22 mouse cellular contexts compared by ENCODE assay signal in genomic region chr14:118685572-118685971, GRCm38 (mm10). TPM values are rescaled to one million over a fixed set of nuclear protein-coding genes. Genes with fewer than 3 reads are reported as not detected.
DNase-seq lines count a peak whose midpoint lies in the region; ATAC-seq and TF ChIP-seq lines count a peak whose summit lies in the region.
"Had no signal": no experiment of that assay in that cellular context is flagged by ENCODE, and none has a peak within 500 bp of the region (broad histone marks: within the 10 kb centered on the region; RNA-seq: fewer than 3 reads in every experiment).

No protein-coding gene starts in this region.

- H3K36me3 ChIP-seq in embryonic facial prominence, embryonic 13.5 days = no peaks in the 10 kb centered on the region
- H3K36me3 ChIP-seq in embryonic facial prominence, embryonic 10.5 days (replicated peaks) = no peaks in the 10 kb centered on the region
- peaks cover 11 to 24% of the 10 kb centered on the region in 2 experiments for H3K36me3 ChIP-seq in CH12.LX (replicated peaks in 1 of 2; ENCODE audit: control insufficient read depth in 1 of 2, insufficient read depth in 1 of 2, low read length in 1 of 2)
- H3K36me3 ChIP-seq in midbrain, embryonic 16.5 days (ENCODE audit: control insufficient read depth, insufficient read depth, low read length) = no peaks in the 10 kb centered on the region
- H3K36me3 ChIP-seq: forebrain, embryonic 15.5 days had no signal

- dilution Hi-C loops in CH12.LX (cut with MboI; ENCODE audit: extremely low pct_ligation_motif_present, extremely low pct_unique_long_range_greater_than_20kb, low sequenced_read_pairs) = no loop called here

- peaks cover 18% of the 10 kb centered on the region; the same call in 1 of the 2 replicates for H3K79me2 ChIP-seq in CH12.LX (replicated peaks; ENCODE audit: control insufficient read depth, extremely low read depth, insufficient read depth, poor library complexity, severe bottlenecking)

- peaks cover 54% of the 10 kb centered on the region for H3K4me1 ChIP-seq in embryonic facial prominence, embryonic 13.5 days
- peaks cover 42% of the 10 kb centered on the region for H3K4me1 ChIP-seq in embryonic facial prominence, embryonic 10.5 days
- peaks cover 44 to 82% of the 10 kb centered on the region in 2 experiments for H3K4me1 ChIP-seq in CH12.LX (ENCODE audit: control insufficient read depth in 1 of 2, insufficient read depth in 2 of 2)
- no peaks in the 10 kb centered on the region for H3K4me1 ChIP-seq in midbrain, embryonic 16.5 days (ENCODE audit: control insufficient read depth, insufficient read depth, low read length)
- H3K4me1 ChIP-seq: forebrain, embryonic 15.5 days had no signal

- DNase-seq in embryonic facial prominence, embryonic 10.5 days (ENCODE audit: low spot score) = no peak
- peak; percentile 84 for DNase-seq in CH12.LX (ENCODE audit: extremely low read depth)
- no peak for DNase-seq in adrenal gland, adult 2 months
- no peak for DNase-seq in adrenal gland, postnatal 4 days (ENCODE audit: low spot score in 2 of 2)
- DNase-seq: adrenal gland, adult 8-10 months; adrenal gland, postnatal 14 days; adrenal gland, postnatal 36 days; B cell, adult 2 months; cerebellum, adult 11 months; cerebellum, adult 18-20 months; cerebellum, adult 8-10 months; cerebellum, adult 9-11 months; cerebellum, postnatal 14 days; cerebellum, postnatal 36 days; forebrain, postnatal 0 days had no signal

- no peak overlapping the region for H3K4me2 ChIP-seq in embryonic facial prominence, embryonic 13.5 days
- H3K4me2 ChIP-seq in CH12.LX (ENCODE audit: insufficient read depth, low read depth, poor library complexity, severe bottlenecking) = peak overlapping the region; percentile 34; the same call in 1 of the 2 replicates
- H3K4me2 ChIP-seq in midbrain, embryonic 16.5 days (ENCODE audit: low read length) = no peak overlapping the region
- H3K4me2 ChIP-seq: forebrain, embryonic 13.5 days; forebrain, embryonic 15.5 days had no signal

- in situ Hi-C loops in CH12.LX (cut with MboI; ENCODE audit: low pct_ligation_motif_present, low pct_unique_long_range_greater_than_20kb, low sequenced_read_pairs) = loop anchor here (25.0 kb wide), 1 partner anchor 1602 kb away; the partner anchor contains the start of gene Mbnl2

- no peak for TF ChIP-seq CTCF in CH12.LX (conservative IDR thresholded peaks at IDR 0.05 in 1 of 2, IDR thresholded peaks at IDR 0.05 in 1 of 2; ENCODE audit: low read depth in 2 of 2, low read length in 2 of 2)

- no peak for TF ChIP-seq RAD21 in CH12.LX (IDR thresholded peaks at IDR 0.05; ENCODE audit: low read depth, low read length)

- TF ChIP-seq POLR2A in CH12.LX (IDR thresholded peaks at IDR 0.05; ENCODE audit: low read depth, low read length) = 0 out of 2 replicates have a peak, but pooled peaks have one; percentile 31

- H3K9ac ChIP-seq in embryonic facial prominence, embryonic 13.5 days = no peak overlapping the region
- peak overlapping the region; percentile 12; the same call in 1 of the 2 replicates for H3K9ac ChIP-seq in CH12.LX (ENCODE audit: insufficient read depth, low read depth)
- no peak overlapping the region for H3K9ac ChIP-seq in midbrain, embryonic 16.5 days (ENCODE audit: low read depth, low read length)
- H3K9ac ChIP-seq: forebrain, embryonic 13.5 days; forebrain, embryonic 15.5 days; forebrain, postnatal 0 days had no signal

- WGBS in embryonic facial prominence, embryonic 13.5 days = 84% methylated on average over 6 of the region's 6 CpGs
- 95% methylated on average over 6 of the region's 6 CpGs for WGBS in embryonic facial prominence, embryonic 10.5 days
- 97% methylated on average over 6 of the region's 6 CpGs for WGBS in midbrain, embryonic 16.5 days

- TF ChIP-seq EP300 in CH12.LX (IDR thresholded peaks at IDR 0.05; ENCODE audit: low read length) = peak; percentile 77; the same call in 1 of the 2 replicates

- no peaks in the 10 kb centered on the region for H3K27me3 ChIP-seq in embryonic facial prominence, embryonic 13.5 days
- no peaks in the 10 kb centered on the region for H3K27me3 ChIP-seq in embryonic facial prominence, embryonic 10.5 days (replicated peaks; ENCODE audit: low read depth, poor library complexity, severe bottlenecking)
- no peaks in the 10 kb centered on the region for H3K27me3 ChIP-seq in CH12.LX (replicated peaks)
- H3K27me3 ChIP-seq in midbrain, embryonic 16.5 days (ENCODE audit: control insufficient read depth, insufficient read depth, low read depth, low read length) = no peaks in the 10 kb centered on the region
- H3K27me3 ChIP-seq: forebrain, embryonic 13.5 days; forebrain, embryonic 15.5 days had no signal

- H3K4me3 ChIP-seq in embryonic facial prominence, embryonic 13.5 days = no peak overlapping the region
- no peak overlapping the region for H3K4me3 ChIP-seq in embryonic facial prominence, embryonic 10.5 days
- no peak overlapping the region for H3K4me3 ChIP-seq in CH12.LX (replicated peaks in 1 of 3; ENCODE audit: low read depth in 2 of 3, low read length in 2 of 3, poor library complexity in 1 of 3)
- no peak overlapping the region for H3K4me3 ChIP-seq in midbrain, embryonic 16.5 days (ENCODE audit: low read depth, low read length)
- H3K4me3 ChIP-seq: forebrain, embryonic 13.5 days; forebrain, embryonic 15.5 days had no signal

- H3K27ac ChIP-seq in embryonic facial prominence, embryonic 13.5 days = 0 out of 2 replicates have a peak overlapping the region, but pooled peaks have one; percentile 29
- no peak overlapping the region for H3K27ac ChIP-seq in embryonic facial prominence, embryonic 10.5 days (replicated peaks)
- peak overlapping the region; percentile 84 for H3K27ac ChIP-seq in CH12.LX (ENCODE audit: insufficient read depth, low read depth)
- H3K27ac ChIP-seq in midbrain, embryonic 16.5 days (ENCODE audit: low read length) = no peak overlapping the region
- H3K27ac ChIP-seq: forebrain, embryonic 13.5 days; forebrain, embryonic 15.5 days had no signal

- ATAC-seq in embryonic facial prominence, embryonic 13.5 days (ENCODE audit: insufficient number of reproducible peaks, insufficient read depth, low FRiP score, low TSS enrichment, low read depth) = no peak
- ATAC-seq in granulocyte monocyte progenitor cell, adult 5-6 weeks (replicated peaks; ENCODE audit: poor library complexity, severe bottlenecking) = peak; percentile 90
- peak; percentile 63 for ATAC-seq in megakaryocyte progenitor cell, adult 5-6 weeks (replicated peaks; ENCODE audit: poor library complexity)
- no peak for ATAC-seq in midbrain, embryonic 16.5 days
- ATAC-seq: CD4-positive, CD25-positive, alpha-beta regulatory T cell, adult 4 months; forebrain, embryonic 13.5 days; forebrain, embryonic 15.5 days; forebrain, postnatal 0 days had no signal

- H3K9me3 ChIP-seq in embryonic facial prominence, embryonic 13.5 days = no peaks in the 10 kb centered on the region
- H3K9me3 ChIP-seq in embryonic facial prominence, embryonic 10.5 days = no peaks in the 10 kb centered on the region
- no peaks in the 10 kb centered on the region for H3K9me3 ChIP-seq in CH12.LX (replicated peaks; ENCODE audit: low read length)
- H3K9me3 ChIP-seq in midbrain, embryonic 16.5 days (replicated peaks; ENCODE audit: control insufficient read depth, low read length, poor library complexity, severe bottlenecking) = no peaks in the 10 kb centered on the region
- H3K9me3 ChIP-seq: forebrain, embryonic 13.5 days; forebrain, embryonic 15.5 days had no signal

TF ChIP-seq in CH12.LX, 34 proteins besides CTCF, POLR2A, EP300 and RAD21 (continues in another document):
- TF ChIP-seq NRF1 (IDR thresholded peaks at IDR 0.05; ENCODE audit: low read depth, low read length) = peak; percentile 27; the same call in 1 of the 2 replicates
- peak; percentile 75 for TF ChIP-seq IRF4 (IDR thresholded peaks at IDR 0.05; ENCODE audit: low read depth, low read length)
- no peak for TF ChIP-seq ZMIZ1 (IDR thresholded peaks at IDR 0.05; ENCODE audit: low read depth, low read length)
- 0 out of 2 replicates have a peak, but pooled peaks have one; percentile 2 for TF ChIP-seq SMC3 (IDR thresholded peaks at IDR 0.05; ENCODE audit: low read depth, low read length)
- peak; percentile 68 for TF ChIP-seq TCF12 (IDR thresholded peaks at IDR 0.05; ENCODE audit: low read depth, low read length)
- no peak for TF ChIP-seq PAX5 (IDR thresholded peaks at IDR 0.05; ENCODE audit: low read length)
- TF ChIP-seq JUN (IDR thresholded peaks at IDR 0.05; ENCODE audit: insufficient read depth, low read depth, low read length) = no peak
- peak; percentile 77 for TF ChIP-seq MYC (IDR thresholded peaks at IDR 0.05; ENCODE audit: low read depth, low read length)
- no peak for TF ChIP-seq GABPA (IDR thresholded peaks at IDR 0.05; ENCODE audit: insufficient replicate concordance, low read depth, low read length)
- peak; percentile 69 for TF ChIP-seq ETS1 (conservative IDR thresholded peaks at IDR 0.05; ENCODE audit: low read depth, low read length)
- peak; percentile 77 for TF ChIP-seq MAX (IDR thresholded peaks at IDR 0.05; ENCODE audit: low read length)
- TF ChIP-seq HCFC1 (IDR thresholded peaks at IDR 0.05; ENCODE audit: low read depth, low read length) = 0 out of 2 replicates have a peak, but pooled peaks have one; percentile 20
- TF ChIP-seq MXI1 (IDR thresholded peaks at IDR 0.05; ENCODE audit: low read depth, low read length) = peak; percentile 92
- peak; percentile 15; the same call in 1 of the 2 replicates for TF ChIP-seq NELFE (IDR thresholded peaks at IDR 0.05; ENCODE audit: low read depth, low read length)
- TF ChIP-seq CHD1 (IDR thresholded peaks at IDR 0.05; ENCODE audit: low read depth, low read length) = 0 out of 2 replicates have a peak, but pooled peaks have one; percentile 44
- TF ChIP-seq MEF2A (IDR thresholded peaks at IDR 0.05; ENCODE audit: borderline replicate concordance, low read depth, low read length) = peak; percentile 70

RNA-seq across cellular contexts. Expression of gene Abcc4, which starts 20.4 kb away (rescaled TPM):
- 2.0 and 3.7 TPM in 2 replicates for polyA plus RNA-seq in embryonic facial prominence, embryonic 13.5 days (2015; fragmentation: Nextera tagmentation; extraction: Ambion mirVana)
- 2.6 and 3.2 TPM in 2 replicates for polyA plus RNA-seq in embryonic facial prominence, embryonic 10.5 days (2016; fragmentation: Nextera tagmentation; extraction: Ambion mirVana)
- 22.4 and 28.7 TPM in 2 replicates for total RNA-seq in CH12.LX (2012; rRNA removed)
- total RNA-seq in CH12.LX (2014; rRNA removed) = 10.4 and 10.5 TPM in 2 replicates
- 23.3 and 26.5 TPM in 2 replicates for polyA plus RNA-seq in CH12.LX (2012; ENCODE audit: insufficient read length, low read depth)
- total RNA-seq in granulocyte monocyte progenitor cell, adult 5-6 weeks (2014; fragmentation: Nextera tagmentation) = 42.4 and 42.7 TPM in 2 replicates
- 34.0 and 38.8 TPM in 2 replicates for total RNA-seq in granulocyte monocyte progenitor cell, adult 5-6 weeks (2017)
- 38.3 and 41.5 TPM in 2 replicates for total RNA-seq in megakaryocyte progenitor cell, adult 5-6 weeks (2015)
- 33.7 and 37.0 TPM in 2 replicates for total RNA-seq in megakaryocyte progenitor cell, adult 5-6 weeks (2017)
- total RNA-seq in adrenal gland, adult 2 months (2021) = 10 to 100 TPM; 17.9 to 20.2 TPM
- 4.2 and 9.6 TPM in 2 replicates for polyA plus RNA-seq in adrenal gland, adult 2 months (2012; rRNA removed)
- polyA plus RNA-seq in midbrain, embryonic 16.5 days (2015; fragmentation: Nextera tagmentation; extraction: Ambion mirVana) = 2.0 and 2.1 TPM in 2 replicates
- 10 to 100 TPM in 1 of 2 experiments, 1 to 10 TPM in 1; 7.3 to 10.1 TPM for total RNA-seq in adrenal gland, postnatal 4 days (2021)

Comparison
In these comparisons a context has a peak if more than half of its experiments do, and no peak if none do; other contexts are left out.
1. H3K27ac ChIP-seq: peak in embryonic facial prominence, embryonic 13.5 days (single experiment) and CH12.LX (single experiment); none in embryonic facial prominence, embryonic 10.5 days (single experiment) and midbrain, embryonic 16.5 days (single experiment).
2. ATAC-seq: peak in granulocyte monocyte progenitor cell, adult 5-6 weeks (single experiment) and megakaryocyte progenitor cell, adult 5-6 weeks (single experiment); none in embryonic facial prominence, embryonic 13.5 days (single experiment) and midbrain, embryonic 16.5 days (single experiment).